Mouse (Mus musculus) bone marrow macrophage, adult 2 months (primary cell): ENCODE measurements around the gene Rnf223. TPM values are rescaled to one million over a fixed set of nuclear protein-coding genes. Genes with fewer than 3 reads are reported as not detected.
A peak's percentile ranks its signal among the peaks of the same experiment; 100 is the strongest.

Source experiments
- H3K27ac ChIP-seq: 2 replicates; pipeline ENCODE4 v1.5.1; 2012; ENCODE audit warnings: low read depth, low read length; ENCODE audit not compliant: insufficient read depth
- H3K4me1 ChIP-seq: 2 replicates; pipeline ENCODE4 v1.6.1; 2012; ENCODE audit warnings: low read length; ENCODE audit not compliant: control insufficient read depth, insufficient read depth
- H3K4me3 ChIP-seq: 2 replicates; pipeline ENCODE4 v1.5.1; 2012; ENCODE audit warnings: mild to moderate bottlenecking, low read length, moderate library complexity; ENCODE audit not compliant: insufficient read depth
- CTCF ChIP-seq: IDR thresholded peaks from 2 replicates; pipeline ENCODE4 v1.5.1; 2012; ENCODE audit warnings: low read depth, mild to moderate bottlenecking, low read length, moderate library complexity
- POLR2A ChIP-seq: IDR thresholded peaks from 2 replicates; pipeline ENCODE4 v1.6.1; 2012; ENCODE audit warnings: mild to moderate bottlenecking, low read depth, low read length, borderline replicate concordance
- polyA plus RNA-seq: library from polyadenylated mRNA; stranded (reverse); fragments of >200 nt; gene quantifications from 2 replicates; pipeline ENCODE4 v1.2.4, GENCODE M21; 2012; ENCODE audit not compliant: missing spikeins, insufficient read depth, insufficient read length

Rnf223 gene
- polyA plus RNA-seq, 1 experiment, result not detected

DNA sequence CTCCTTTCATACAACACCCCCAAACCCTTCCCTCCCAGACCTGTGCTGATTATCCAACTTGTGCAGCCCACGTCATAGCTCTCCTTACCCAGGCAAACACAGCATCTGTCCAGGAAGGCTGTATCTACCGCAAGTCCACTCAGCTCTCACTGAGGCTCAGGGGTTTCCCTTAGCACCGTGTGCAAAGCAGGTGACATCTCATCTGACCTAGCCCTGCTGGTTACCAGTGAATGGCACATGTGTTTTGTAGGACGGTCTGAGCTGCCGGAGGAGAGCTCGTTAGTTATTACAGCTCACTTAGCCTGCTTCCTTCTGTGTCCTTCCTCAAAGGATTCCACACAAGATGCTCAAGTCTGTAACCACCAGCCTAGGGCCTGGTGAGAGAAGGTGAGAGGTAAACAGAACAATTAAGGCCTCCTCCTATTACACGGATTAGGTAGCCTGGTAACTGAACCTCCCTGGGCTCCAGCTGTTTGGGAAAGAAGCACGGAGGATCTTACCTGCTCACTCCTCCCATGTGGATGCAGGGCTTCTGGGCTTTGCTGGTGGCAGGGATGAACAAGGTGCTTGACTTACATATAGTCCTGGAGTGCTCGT lies 32.4 kb upstream of the Rnf223 start:
- no peaks in the 10 kb centered on the region for H3K4me1 ChIP-seq
- H3K4me3 ChIP-seq, result no peak overlapping the region
- no peak for TF ChIP-seq POLR2A
- no peak for TF ChIP-seq CTCF
- H3K27ac ChIP-seq, result no peak overlapping the region

DNA sequence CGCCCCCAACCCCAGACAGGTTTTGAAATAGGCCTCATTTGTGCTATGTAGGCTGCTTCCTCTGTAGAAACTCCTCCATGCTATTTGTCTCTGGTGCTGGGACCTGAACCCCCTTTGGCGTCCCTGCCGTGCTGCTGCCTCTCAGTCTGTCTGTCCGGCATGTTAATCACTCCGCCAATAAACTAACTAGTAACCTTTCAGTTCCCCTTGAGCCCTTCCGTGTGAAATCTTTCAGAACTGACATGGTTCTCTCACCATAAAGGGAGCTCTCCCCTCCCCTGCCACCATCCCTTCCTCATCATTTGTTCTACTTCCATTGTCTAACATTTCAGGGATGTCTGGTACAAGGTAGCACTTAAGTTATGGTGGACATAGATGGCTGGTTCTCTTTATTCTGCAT lies 30.9 kb upstream of the Rnf223 start:
- no peaks in the 10 kb centered on the region for H3K4me1 ChIP-seq
- no peak for TF ChIP-seq POLR2A
- TF ChIP-seq CTCF, result no peak
- H3K4me3 ChIP-seq, result no peak overlapping the region
- H3K27ac ChIP-seq, result no peak overlapping the region

DNA sequence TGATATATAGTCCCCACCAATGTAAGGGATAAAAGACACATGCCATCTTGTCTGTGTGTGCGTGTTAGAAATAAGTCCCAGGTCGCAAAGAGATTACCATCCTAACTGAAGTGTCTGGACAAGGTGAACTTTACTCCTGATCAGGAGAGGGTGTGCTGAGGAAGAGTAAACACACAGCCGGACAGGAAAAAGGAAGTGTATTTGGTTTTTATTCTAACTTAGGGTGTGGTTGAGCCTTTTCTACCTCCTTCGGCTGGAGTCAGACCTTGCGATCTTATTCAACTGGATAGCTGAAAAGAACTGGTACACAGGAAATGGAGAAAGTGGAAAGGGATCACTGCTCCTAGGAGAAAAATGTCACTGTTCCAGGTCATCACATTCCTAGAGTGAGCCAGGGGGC lies 29.8 kb upstream of the Rnf223 start:
- TF ChIP-seq POLR2A (no peak), CTCF (no peak)
- Histone ChIP-seq H3K4me3 (no peak overlapping the region), H3K4me1 (peaks cover 2% of the 10 kb centered on the region), H3K27ac (no peak overlapping the region)

DNA sequence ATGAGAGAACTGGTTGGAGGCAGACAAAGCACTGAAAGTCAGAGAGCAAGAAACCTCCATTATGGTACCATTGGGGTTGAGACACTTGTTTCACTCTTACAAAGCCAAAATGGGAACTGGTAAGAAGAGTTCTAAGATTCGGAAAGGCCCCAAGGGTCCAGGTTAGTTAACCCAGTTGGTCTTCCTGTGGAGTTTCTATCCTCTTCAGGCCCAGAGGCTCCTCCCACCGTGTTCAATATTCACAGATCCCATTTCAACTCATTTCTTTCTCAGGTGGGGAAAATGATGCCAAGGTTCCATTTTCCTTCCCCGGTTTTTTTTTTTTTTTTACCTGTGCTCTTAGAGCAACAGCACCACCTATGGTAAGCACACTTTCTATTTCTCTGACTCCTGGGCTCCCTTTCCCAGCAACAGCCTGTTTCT lies 28.8 kb upstream of the Rnf223 start:
- H3K4me3 ChIP-seq, result no peak overlapping the region
- no peak for TF ChIP-seq POLR2A
- TF ChIP-seq CTCF, result no peak
- H3K4me1 ChIP-seq, result peaks cover 7% of the 10 kb centered on the region
- H3K27ac ChIP-seq, result no peak overlapping the region

DNA sequence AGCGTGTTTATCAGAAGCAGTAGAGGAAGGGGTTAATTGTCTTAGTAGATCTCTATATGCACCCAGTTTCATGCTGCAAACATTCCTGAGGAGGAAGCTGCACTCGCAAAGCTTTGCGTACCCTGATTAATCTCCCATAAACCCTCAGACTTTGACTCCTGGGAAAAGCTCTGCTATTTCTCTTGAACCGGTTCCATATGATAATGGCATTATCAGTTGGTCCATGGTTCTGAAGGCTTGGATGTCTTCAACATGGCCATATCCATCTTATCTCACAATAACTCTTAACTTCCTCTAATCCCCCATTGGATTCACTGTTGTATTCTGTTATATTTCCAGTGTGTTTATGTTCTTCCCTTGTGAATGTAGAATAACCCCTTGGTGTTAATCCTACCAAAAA lies 27.0 kb upstream of the Rnf223 start:
- Histone ChIP-seq H3K27ac (no peak overlapping the region), H3K4me1 (peaks cover 14% of the 10 kb centered on the region), H3K4me3 (no peak overlapping the region)
- TF ChIP-seq CTCF (no peak), POLR2A (no peak)

DNA sequence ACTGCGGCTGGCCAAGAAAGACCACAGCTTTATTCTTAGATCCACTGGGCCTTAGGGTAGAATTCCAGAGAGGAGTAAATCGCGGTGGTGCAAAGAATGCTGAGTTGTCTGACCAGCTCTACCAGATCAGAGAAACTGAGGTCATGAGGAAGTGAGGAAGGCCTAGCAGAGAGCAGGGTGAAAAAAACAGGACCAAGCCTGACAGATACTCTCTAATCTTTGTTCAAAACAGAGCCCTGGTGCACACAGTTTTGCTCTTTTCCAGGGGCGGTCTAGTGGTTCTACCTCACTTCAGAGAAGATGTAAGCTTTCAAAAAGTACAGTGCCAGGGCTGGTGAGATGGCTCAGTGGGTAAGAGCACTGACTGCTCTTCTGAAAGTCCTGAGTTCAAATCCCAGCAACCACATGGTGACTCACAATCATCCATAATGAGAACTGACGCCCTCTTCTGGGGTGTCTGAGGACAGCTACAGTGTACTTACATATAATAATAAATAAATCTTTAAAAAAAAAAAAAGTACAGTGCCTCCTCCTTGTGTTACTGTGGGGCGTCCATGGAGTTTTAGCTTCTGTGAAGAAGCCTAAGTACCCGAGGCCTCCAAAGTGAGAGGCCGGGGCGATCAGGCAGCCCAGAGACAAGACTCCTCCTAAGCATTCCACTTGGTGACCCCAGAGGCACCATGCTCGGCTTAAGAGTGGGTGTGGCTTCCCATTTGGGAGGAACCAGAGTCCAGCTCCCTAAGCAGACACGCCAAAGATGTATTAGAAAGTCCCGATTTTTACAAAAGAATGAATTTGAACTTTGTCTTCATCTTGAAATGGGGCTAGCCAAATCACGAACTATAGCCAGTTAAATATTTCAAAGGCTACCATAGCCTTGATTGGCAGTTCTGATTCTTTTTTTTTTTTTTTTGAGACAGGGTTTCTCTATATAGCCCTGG lies 21.4 kb upstream of the Rnf223 start:
- Histone ChIP-seq H3K27ac (peak overlapping the region; percentile 83), H3K4me3 (peak overlapping the region; percentile 61), H3K4me1 (peaks cover 20% of the 10 kb centered on the region)
- TF ChIP-seq POLR2A (no peak), CTCF (no peak)

DNA sequence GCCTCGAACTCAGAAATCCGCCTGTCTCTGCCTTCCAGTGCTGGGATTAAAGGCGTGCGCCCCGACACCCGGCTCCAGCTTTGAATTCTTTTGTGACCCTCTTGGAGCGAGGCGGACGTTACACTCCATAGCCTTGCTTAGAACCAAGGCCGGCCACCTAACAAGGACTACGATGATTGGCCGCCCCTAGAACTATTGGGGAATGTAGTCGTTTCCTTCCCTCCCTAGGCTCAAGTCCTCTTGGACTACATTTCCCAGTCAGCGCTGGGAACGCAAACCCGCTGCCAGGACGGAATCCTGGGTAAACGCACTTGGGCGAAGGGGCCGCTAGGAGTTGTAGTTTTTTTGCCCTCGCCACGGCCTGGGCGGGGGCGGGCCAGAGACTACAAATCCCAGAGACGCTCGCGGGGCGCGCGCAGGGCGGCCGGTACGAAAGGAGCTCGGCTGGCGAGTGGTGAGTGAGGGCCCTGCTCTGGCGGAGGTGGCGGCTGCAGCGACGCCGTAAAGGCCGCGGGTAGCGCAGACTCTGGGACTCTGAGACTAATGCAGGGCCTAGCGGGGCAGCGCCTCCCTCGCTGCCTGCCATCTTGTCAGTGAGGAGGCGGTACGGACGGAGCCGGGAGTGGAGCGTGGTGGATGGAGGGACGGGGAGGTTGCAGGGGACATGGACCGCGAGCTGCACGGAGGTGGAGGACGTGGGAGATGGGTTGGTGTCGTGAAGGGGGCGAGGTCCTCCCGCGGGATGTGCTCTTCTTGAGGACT lies 20.6 kb upstream of the Rnf223 start, which contains the start of gene 9430015G10Rik:
9430015G10Rik (plus strand) TSS at position 413 of the 762 bp plus-strand sequence.
- TF ChIP-seq POLR2A, result 0 out of 2 replicates have a peak, but pooled peaks have one; percentile 50
- no peak for TF ChIP-seq CTCF
- Histone ChIP-seq H3K4me1 (peaks cover 20% of the 10 kb centered on the region), H3K27ac (peak within 1 kb of the TSS; percentile 83), H3K4me3 (peak within 1 kb of the TSS; percentile 95)

DNA sequence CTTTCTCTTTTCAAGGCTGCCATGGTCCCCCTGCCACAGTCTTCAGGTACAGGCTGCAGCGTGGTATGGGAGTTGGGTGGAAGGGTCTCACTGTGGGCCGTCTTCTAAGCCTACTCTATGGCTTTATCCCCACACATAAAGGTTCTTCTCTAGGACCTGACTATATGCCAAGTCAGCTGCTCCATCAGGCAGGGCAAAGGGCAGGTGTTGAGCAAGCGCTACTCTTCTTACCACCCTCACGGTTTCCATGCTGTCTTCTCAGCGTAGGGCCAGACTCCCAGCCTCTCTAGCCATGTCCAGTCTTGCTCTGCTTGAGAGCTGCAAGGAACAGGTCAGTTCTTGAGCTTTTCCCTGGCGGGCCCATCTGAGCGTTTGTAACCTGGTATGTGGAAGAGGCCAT lies 6.2 kb upstream of the Rnf223 start:
- no peak overlapping the region for H3K27ac ChIP-seq
- no peaks in the 10 kb centered on the region for H3K4me1 ChIP-seq
- H3K4me3 ChIP-seq, result no peak overlapping the region
- no peak for TF ChIP-seq POLR2A
- TF ChIP-seq CTCF, result no peak

DNA sequence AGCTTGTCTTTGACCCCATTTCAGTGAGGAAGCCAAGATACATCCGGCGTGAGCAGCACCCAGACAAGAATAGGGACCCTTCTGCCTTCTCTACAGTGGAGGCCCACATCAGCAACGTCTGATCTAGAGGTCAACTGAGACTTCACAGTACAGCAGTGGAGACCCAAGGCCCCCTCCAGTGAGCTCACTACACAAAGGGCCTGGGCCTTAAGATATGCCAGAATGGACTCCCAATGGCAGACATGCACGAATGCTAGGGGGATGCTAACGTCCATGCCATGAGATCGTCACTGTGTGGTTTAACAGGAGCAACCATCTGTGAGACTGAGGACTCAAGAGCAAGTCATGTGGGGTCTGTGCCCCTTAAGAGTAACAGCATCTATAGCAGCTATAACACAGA lies 4.9 kb upstream of the Rnf223 start:
- no peaks in the 10 kb centered on the region for H3K4me1 ChIP-seq
- TF ChIP-seq POLR2A (no peak), CTCF (no peak)
- no peak overlapping the region for H3K27ac ChIP-seq
- no peak overlapping the region for H3K4me3 ChIP-seq
